Mouse (Mus musculus): ENCODE results near the gene Ccnb2.
A peak's percentile ranks its signal among the peaks of the same experiment; 100 is the strongest.
"Not testable (repeated sequence)": the region's sequence is repeated elsewhere in the genome, so short reads cannot be mapped to it uniquely, and the experiment has no call there.

Ccnb2 gene

GRCm38 (mm10) chr9:70421257-70422056 lies at the start of gene Ccnb2:
Ccnb2 (minus strand) TSS chr9:70421547.
- DNase-seq (ENCODE audit: low read depth, low spot score), result peak; percentile 69

GRCm38 (mm10) chr9:70463091-70463490 lies 41.7 kb upstream of the Ccnb2 start:
- DNase-seq (ENCODE audit: low read depth, low spot score), result not testable (repeated sequence)

GRCm38 (mm10) chr9:70452371-70452770 lies 31.0 kb upstream of the Ccnb2 start:
- DNase-seq (ENCODE audit: low read depth, low spot score), result no peak

GRCm38 (mm10) chr9:70449072-70449471 lies 27.7 kb upstream of the Ccnb2 start:
- no peak for DNase-seq (ENCODE audit: low read depth, low spot score)

- no peak for DNase-seq (ENCODE audit: low read depth, low spot score)
These were observed 18.6 kb upstream of the Ccnb2 start for GRCm38 (mm10) chr9:70439959-70440358.

GRCm38 (mm10) chr9:70422661-70423060 lies 1.3 kb upstream of the Ccnb2 start:
- no peak for DNase-seq (ENCODE audit: low read depth, low spot score)

GRCm38 (mm10) chr9:70416412-70416811 lies 4.9 kb downstream of the Ccnb2 start:
- DNase-seq (ENCODE audit: low read depth, low spot score), result no peak

GRCm38 (mm10) chr9:70413038-70413437 lies 8.3 kb downstream of the Ccnb2 start:
- no peak for DNase-seq (ENCODE audit: low read depth, low spot score)

- no peak for DNase-seq (ENCODE audit: low read depth, low spot score)
These were observed 10.7 kb downstream of the Ccnb2 start for GRCm38 (mm10) chr9:70410668-70411067.

- no peak for DNase-seq (ENCODE audit: low read depth, low spot score)
These were observed 11.6 kb downstream of the Ccnb2 start for GRCm38 (mm10) chr9:70409743-70410142.

GRCm38 (mm10) chr9:70408791-70409190 lies 12.6 kb downstream of the Ccnb2 start:
- DNase-seq (ENCODE audit: low read depth, low spot score), result no peak

GRCm38 (mm10) chr9:70406596-70406995 lies 14.8 kb downstream of the Ccnb2 start:
- DNase-seq (ENCODE audit: low read depth, low spot score), result no peak

- no peak for DNase-seq (ENCODE audit: low read depth, low spot score)
These were observed 19.3 kb downstream of the Ccnb2 start for GRCm38 (mm10) chr9:70401937-70402539.

GRCm38 (mm10) chr9:70396083-70396482 lies 25.3 kb downstream of the Ccnb2 start:
- no peak for DNase-seq (ENCODE audit: low read depth, low spot score)

GRCm38 (mm10) chr9:70395617-70396016 lies 25.7 kb downstream of the Ccnb2 start:
- DNase-seq (ENCODE audit: low read depth, low spot score), result no peak

- DNase-seq (ENCODE audit: low read depth, low spot score), result peak; percentile 39
These were observed 28.8 kb downstream of the Ccnb2 start for GRCm38 (mm10) chr9:70392563-70392907.

- DNase-seq (ENCODE audit: low read depth, low spot score), result no peak
These were observed 29.4 kb downstream of the Ccnb2 start for GRCm38 (mm10) chr9:70391660-70392562.

- no peak for DNase-seq (ENCODE audit: low read depth, low spot score)
These were observed 30.3 kb downstream of the Ccnb2 start for GRCm38 (mm10) chr9:70391042-70391441.

GRCm38 (mm10) chr9:70389548-70389947 lies 31.8 kb downstream of the Ccnb2 start:
- no peak for DNase-seq (ENCODE audit: low read depth, low spot score)

- no peak for DNase-seq (ENCODE audit: low read depth, low spot score)
These were observed 33.8 kb downstream of the Ccnb2 start for GRCm38 (mm10) chr9:70387410-70388119.

GRCm38 (mm10) chr9:70384958-70385728 lies 36.2 kb downstream of the Ccnb2 start:
- no peak for DNase-seq (ENCODE audit: low read depth, low spot score)
